Mouse (Mus musculus) testis, adult 2 months (tissue): ENCODE measurements around the gene Pycr1.

Experiments
- CTCF ChIP-seq: fragments of 200-500 bp; IDR thresholded peaks from 2 replicates; pipeline ENCODE4 v1.5.1; 2012; ENCODE audit warnings: low read depth, mild to moderate bottlenecking, inconsistent platforms, low read length, moderate library complexity; ENCODE audit not compliant: control insufficient read depth, insufficient read depth, insufficient replicate concordance
- POLR2A ChIP-seq: fragments of 200-500 bp; IDR thresholded peaks from 2 replicates; pipeline ENCODE4 v1.6.1; 2012; ENCODE audit warnings: low read depth, mild to moderate bottlenecking, inconsistent platforms, low read length, moderate library complexity; ENCODE audit not compliant: control insufficient read depth

- no peak for TF ChIP-seq CTCF
- TF ChIP-seq POLR2A, result no peak
These were observed 2.3 kb downstream of the Pycr1 start for GRCm38 (mm10) chr11:120641255-120641654.
